Mouse (Mus musculus): ENCODE results near the gene Hspb1. TPM values are rescaled to one million over a fixed set of nuclear protein-coding genes. Genes with fewer than 3 reads are reported as not detected.

The Hspb1 gene
- polyA plus RNA-seq, 1 experiment from 2014 or later, result 9.9 TPM

Other genes with a start within 250 kb of the Hspb1 start
- gene Por, start 217.9 kb upstream of the Hspb1 start, polyA plus RNA-seq (2014; fragmentation: Nextera tagmentation; extraction: Ambion mirVana), result 79.9 and 95.4 TPM in 2 replicates
- 57.5 and 59.9 TPM in 2 replicates for gene Tmem120a, start 143.5 kb upstream of the Hspb1 start, polyA plus RNA-seq (2014; fragmentation: Nextera tagmentation; extraction: Ambion mirVana)
- not detected in 2 replicates for gene Styxl1, start 109.5 kb upstream of the Hspb1 start, polyA plus RNA-seq (2014; fragmentation: Nextera tagmentation; extraction: Ambion mirVana)
- gene Mdh2, start 109.4 kb upstream of the Hspb1 start, polyA plus RNA-seq (2014; fragmentation: Nextera tagmentation; extraction: Ambion mirVana), result 562 and 580 TPM in 2 replicates
- 19.0 and 20.7 TPM in 2 replicates for gene Srrm3, start 81.0 kb upstream of the Hspb1 start, polyA plus RNA-seq (2014; fragmentation: Nextera tagmentation; extraction: Ambion mirVana)
- gene Ywhag, start 46.7 kb downstream of the Hspb1 start, polyA plus RNA-seq (2014; fragmentation: Nextera tagmentation; extraction: Ambion mirVana), result 182 and 188 TPM in 2 replicates
- gene Ssc4d, start 86.6 kb downstream of the Hspb1 start, polyA plus RNA-seq (2014; fragmentation: Nextera tagmentation; extraction: Ambion mirVana), result 0.68 and 0.86 TPM in 2 replicates
- not detected in 2 replicates for gene Zp3, start 92.2 kb downstream of the Hspb1 start, polyA plus RNA-seq (2014; fragmentation: Nextera tagmentation; extraction: Ambion mirVana)
- gene Dtx2, start 106.9 kb downstream of the Hspb1 start, polyA plus RNA-seq (2014; fragmentation: Nextera tagmentation; extraction: Ambion mirVana), result 23.2 and 29.6 TPM in 2 replicates
- not detected in 2 replicates for gene Upk3b, start 150.6 kb downstream of the Hspb1 start, polyA plus RNA-seq (2014; fragmentation: Nextera tagmentation; extraction: Ambion mirVana)
- gene Upk3bl, start 166.6 kb downstream of the Hspb1 start, polyA plus RNA-seq (2014; fragmentation: Nextera tagmentation; extraction: Ambion mirVana), result 0.29 and 0.88 TPM in 2 replicates
- 5.9 and 6.9 TPM in 2 replicates for gene Rasa4, start 196.0 kb downstream of the Hspb1 start, polyA plus RNA-seq (2014; fragmentation: Nextera tagmentation; extraction: Ambion mirVana)
- gene Polr2j, start 228.7 kb downstream of the Hspb1 start, polyA plus RNA-seq (2014; fragmentation: Nextera tagmentation; extraction: Ambion mirVana), result 257 and 265 TPM in 2 replicates
- 36.0 and 40.9 TPM in 2 replicates for gene Lrwd1, start 248.2 kb downstream of the Hspb1 start, polyA plus RNA-seq (2014; fragmentation: Nextera tagmentation; extraction: Ambion mirVana)
- gene Alkbh4, start 248.2 kb downstream of the Hspb1 start, polyA plus RNA-seq (2014; fragmentation: Nextera tagmentation; extraction: Ambion mirVana), result 15.7 and 18.9 TPM in 2 replicates

All from midbrain, embryonic 11.5 days (tissue).